ENCODE assay signal across 8 mouse cellular contexts in the genomic region with DNA sequence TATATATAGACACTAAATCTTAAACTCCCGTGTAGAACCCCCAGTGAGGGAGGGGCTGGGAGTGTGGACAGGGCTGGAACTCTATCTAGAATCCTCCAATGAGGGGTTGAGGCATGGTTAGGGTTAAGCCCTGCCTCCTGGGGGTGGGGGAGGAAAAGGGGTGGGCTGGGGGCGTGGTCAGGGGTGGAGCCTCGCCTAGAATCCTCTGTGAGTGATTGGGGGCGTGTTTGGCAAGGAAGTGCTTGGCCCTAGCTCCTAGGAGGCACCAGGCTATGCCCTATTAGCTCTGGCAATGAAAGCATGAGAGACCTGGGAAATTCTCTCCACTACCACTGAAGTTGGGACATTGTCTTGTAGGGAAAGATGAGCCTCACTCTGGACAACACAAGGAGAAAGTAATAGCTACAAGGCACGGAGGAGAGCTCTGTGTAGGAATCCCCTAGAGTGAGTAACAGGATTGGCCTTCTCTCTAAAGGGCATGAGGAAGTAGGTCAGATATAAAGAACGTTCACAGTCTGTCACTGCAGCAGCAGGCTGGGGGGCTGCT. TPM values are rescaled to one million over a fixed set of nuclear protein-coding genes. Genes with fewer than 3 reads are reported as not detected.
DNase-seq lines count a peak whose midpoint lies in the region; ATAC-seq lines count a peak whose summit lies in the region.

No protein-coding gene starts in this region.

- ATAC-seq in embryonic facial prominence, embryonic 11.5 days (replicated peaks; ENCODE audit: insufficient number of reproducible peaks, low FRiP score, low TSS enrichment, low read depth): peak; percentile 51

- H3K4me3 ChIP-seq in embryonic facial prominence, embryonic 11.5 days (ENCODE audit: low read depth, low read length): no peak overlapping the region

- DNase-seq in 3T3-L1 (ENCODE audit: low read depth, low spot score): peak; percentile 89
- peak; percentile 96 for DNase-seq in Muller cell, postnatal 12 days (ENCODE audit: inconsistent ontology term)
- peak; percentile 85 for DNase-seq in embryonic facial prominence, embryonic 11.5 days (ENCODE audit: low spot score)
- peak; percentile 80 to 83 for DNase-seq in heart, adult 9 months (ENCODE audit: low spot score in 2 of 2)
- peak; percentile 78 for DNase-seq in kidney, adult 9 months
- DNase-seq in lung, postnatal 14 days: peak; percentile 87
- peak; percentile 59 for DNase-seq in retina, adult 2 months (ENCODE audit: low read depth, low spot score)
- no peak for DNase-seq in frontal cortex, postnatal 36 days (ENCODE audit: low spot score in 2 of 2)

- H3K9me3 ChIP-seq in embryonic facial prominence, embryonic 11.5 days (replicated peaks; ENCODE audit: control insufficient read depth, low read length): no peaks in the 10 kb centered on the region

- H3K36me3 ChIP-seq in embryonic facial prominence, embryonic 11.5 days (replicated peaks; ENCODE audit: control insufficient read depth, insufficient read depth, low read depth, low read length): no peaks in the 10 kb centered on the region

- peaks cover 7% of the 10 kb centered on the region for H3K4me1 ChIP-seq in embryonic facial prominence, embryonic 11.5 days (ENCODE audit: control insufficient read depth, insufficient read depth, low read length)

- WGBS in embryonic facial prominence, embryonic 11.5 days: 5% methylated on average over 6 of the region's 6 CpGs

- no peaks in the 10 kb centered on the region for H3K27me3 ChIP-seq in embryonic facial prominence, embryonic 11.5 days (ENCODE audit: control insufficient read depth, insufficient read depth, low read length)

- no peak overlapping the region for H3K27ac ChIP-seq in embryonic facial prominence, embryonic 11.5 days (replicated peaks; ENCODE audit: low read depth, low read length)

- H3K9ac ChIP-seq in embryonic facial prominence, embryonic 11.5 days (replicated peaks; ENCODE audit: low read length): no peak overlapping the region

- peak overlapping the region; percentile 36 for H3K4me2 ChIP-seq in embryonic facial prominence, embryonic 11.5 days (ENCODE audit: low read depth, low read length)

RNA-seq across cellular contexts. Expression of a gene that starts 2.9 kb away (rescaled TPM):
- polyA plus RNA-seq in embryonic facial prominence, embryonic 11.5 days (2014; fragmentation: Nextera tagmentation; extraction: Ambion mirVana): 13.8 and 16.6 TPM in 2 replicates

RNA-seq across cellular contexts. Expression of a gene that starts 10.1 kb away (rescaled TPM):
- 57.6 and 61.0 TPM in 2 replicates for polyA plus RNA-seq in embryonic facial prominence, embryonic 11.5 days (2014; fragmentation: Nextera tagmentation; extraction: Ambion mirVana)

RNA-seq across cellular contexts. Expression of a gene that starts 45.8 kb away (rescaled TPM):
- polyA plus RNA-seq in embryonic facial prominence, embryonic 11.5 days (2014; fragmentation: Nextera tagmentation; extraction: Ambion mirVana): 92.6 and 93.9 TPM in 2 replicates

RNA-seq across cellular contexts. Expression of a gene that starts 46.3 kb away (rescaled TPM):
- 119 and 137 TPM in 2 replicates for polyA plus RNA-seq in embryonic facial prominence, embryonic 11.5 days (2014; fragmentation: Nextera tagmentation; extraction: Ambion mirVana)

RNA-seq across cellular contexts. Expression of a gene that starts 50.2 kb away (rescaled TPM):
- 4.8 and 7.6 TPM in 2 replicates for polyA plus RNA-seq in embryonic facial prominence, embryonic 11.5 days (2014; fragmentation: Nextera tagmentation; extraction: Ambion mirVana)

Comparison
In these comparisons a context has a peak if more than half of its experiments do, and no peak if none do; other contexts are left out.
1. DNase-seq: peak in 3T3-L1 (single experiment), Muller cell, postnatal 12 days (single experiment), embryonic facial prominence, embryonic 11.5 days (single experiment), heart, adult 9 months (2 of 2), kidney, adult 9 months (single experiment), lung, postnatal 14 days (single experiment) and retina, adult 2 months (single experiment); none in frontal cortex, postnatal 36 days (0 of 2).